Mouse (Mus musculus): ENCODE results near the gene Lurap1l.
A peak's percentile ranks its signal among the peaks of the same experiment; 100 is the strongest.
"Not testable (repeated sequence)": the region's sequence is repeated elsewhere in the genome, so short reads cannot be mapped to it uniquely, and the experiment has no call there.

Lurap1l gene

GRCm38 (mm10) chr4:80910481-80910870 lies at the start of gene Lurap1l:
Lurap1l (plus strand) TSS chr4:80910646.
- peak; percentile 81 for DNase-seq

DNA sequence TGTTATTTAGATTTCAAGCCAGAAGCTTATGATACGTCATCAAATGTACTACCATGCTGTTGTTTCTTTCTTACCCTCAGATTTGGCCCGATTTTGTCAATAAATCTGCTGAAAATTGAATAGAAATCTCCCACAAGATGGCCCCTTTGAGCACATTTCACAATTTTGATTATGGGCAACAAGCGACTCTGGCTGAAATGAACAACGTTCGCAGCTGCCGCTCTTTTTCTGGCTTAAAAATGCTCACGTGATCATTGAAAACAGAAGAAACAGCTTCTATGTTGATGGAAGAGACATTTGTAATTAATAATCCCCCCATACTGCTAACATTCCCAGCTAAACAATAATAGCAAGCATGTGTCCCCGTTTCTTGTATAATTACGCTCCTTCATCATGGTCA lies 47.5 kb upstream of the Lurap1l start:
- no peak for DNase-seq

- DNase-seq, result no peak
Measured at GRCm38 (mm10) chr4:80863906-80864305, 46.5 kb upstream of the Lurap1l start.

- DNase-seq, result peak; percentile 82
Measured at GRCm38 (mm10) chr4:80864511-80864922, 45.9 kb upstream of the Lurap1l start.

GRCm38 (mm10) chr4:80866065-80866464 lies 44.4 kb upstream of the Lurap1l start:
- peak; percentile 62 for DNase-seq

- no peak for DNase-seq
Measured at GRCm38 (mm10) chr4:80869598-80869997, 40.8 kb upstream of the Lurap1l start.

GRCm38 (mm10) chr4:80872847-80873644 lies 37.4 kb upstream of the Lurap1l start:
- DNase-seq, result peak; percentile 82

DNA sequence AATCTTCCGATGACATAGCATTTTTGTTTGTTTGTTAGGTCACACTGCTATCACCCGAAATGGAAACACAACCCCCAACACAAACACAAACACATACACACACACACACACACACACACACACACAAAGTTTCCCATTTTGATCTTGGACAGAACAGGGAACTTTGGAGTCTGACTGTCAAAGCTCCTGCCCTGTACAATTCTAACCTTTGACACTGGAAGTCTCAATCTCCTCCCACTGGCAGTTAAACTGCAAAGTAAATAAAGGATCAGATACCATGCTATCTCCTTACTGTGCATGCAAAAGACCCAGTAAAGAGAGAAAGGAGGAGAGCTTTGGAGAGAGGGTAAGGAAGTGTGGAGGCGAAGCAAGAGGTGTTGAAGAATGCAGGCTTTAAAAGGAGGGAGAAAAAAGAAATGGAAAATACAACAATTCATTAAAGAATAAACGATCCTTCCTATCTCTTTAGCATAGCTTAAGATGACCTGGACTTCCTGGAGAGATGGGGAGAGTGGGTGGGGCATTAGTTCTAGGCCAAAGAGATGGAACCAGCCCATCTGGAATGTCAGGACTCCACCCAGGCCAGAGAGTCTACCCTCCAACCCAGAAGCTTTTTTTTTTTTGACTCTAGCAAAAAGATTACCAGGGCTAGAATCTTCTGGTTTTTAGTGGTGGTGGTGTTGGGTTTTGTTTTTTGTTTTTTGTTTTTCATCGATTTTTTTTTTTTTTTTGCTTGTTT lies 36.2 kb upstream of the Lurap1l start:
- DNase-seq, result no peak

DNA sequence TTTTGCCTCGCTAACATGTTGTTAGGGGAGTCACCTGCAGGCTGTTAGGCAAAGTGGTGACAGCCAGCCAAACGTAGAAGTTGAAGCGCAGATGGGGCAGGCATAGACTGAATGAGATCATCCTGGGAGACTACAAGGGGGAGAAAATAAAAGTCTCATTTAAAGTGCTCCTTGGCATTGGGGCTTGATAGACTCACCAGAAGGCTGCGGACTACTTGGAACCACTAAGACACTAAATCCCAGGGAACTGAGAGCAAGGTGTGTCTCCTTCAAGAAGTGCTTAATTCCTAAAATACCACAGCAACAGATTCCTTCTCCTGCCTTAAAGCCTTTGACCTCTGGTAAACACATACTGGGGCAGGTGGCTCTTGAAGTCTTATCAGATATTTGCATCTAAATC lies 35.4 kb upstream of the Lurap1l start:
- no peak for DNase-seq

DNA sequence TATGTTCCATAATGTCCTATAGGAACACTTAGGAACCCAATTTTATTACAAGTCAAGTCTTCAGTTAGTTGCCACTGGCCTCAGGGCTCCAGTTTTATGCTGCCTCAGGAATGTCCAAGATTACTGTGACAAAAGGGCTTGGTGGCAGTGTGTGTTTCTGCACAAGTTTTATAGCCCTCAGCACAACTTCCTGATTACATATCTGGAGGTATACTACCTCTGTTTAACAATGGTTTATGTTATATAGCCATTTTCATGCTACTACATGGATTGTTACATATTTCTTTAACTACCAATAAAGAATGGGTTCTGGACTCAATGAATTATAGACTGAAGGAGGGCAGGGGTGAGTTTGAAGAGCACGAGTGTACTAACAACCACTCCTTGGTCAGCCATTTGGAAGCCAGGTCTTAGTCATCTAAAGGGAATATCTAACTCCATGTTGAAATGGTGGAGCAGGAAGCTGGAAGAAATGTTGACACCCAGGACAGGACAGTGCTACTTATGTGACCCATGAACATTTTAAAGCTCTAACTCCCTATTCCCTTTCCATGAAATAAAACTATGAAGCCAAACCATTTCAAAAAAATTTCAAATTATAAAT lies 28.3 kb upstream of the Lurap1l start:
- no peak for DNase-seq

GRCm38 (mm10) chr4:80886631-80887030 lies 23.8 kb upstream of the Lurap1l start:
- no peak for DNase-seq

DNA sequence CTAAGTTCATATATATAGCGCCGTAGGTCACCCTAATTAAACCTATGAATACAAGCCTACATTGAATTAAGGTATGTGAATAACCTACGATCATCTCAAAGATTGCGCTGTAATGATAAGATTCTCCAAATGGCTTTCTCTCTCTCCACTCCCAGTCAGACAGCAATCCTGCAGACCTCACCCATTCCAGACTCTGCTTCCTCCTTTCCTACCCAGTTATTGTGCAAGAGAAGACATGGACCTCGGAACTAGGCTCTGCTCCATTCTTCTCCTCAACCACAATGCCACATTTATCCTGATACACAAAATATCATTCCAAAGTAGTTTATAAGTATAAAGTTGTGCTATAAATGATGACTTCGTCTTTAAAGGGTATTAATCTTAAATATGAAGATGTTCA lies 19.4 kb upstream of the Lurap1l start:
- no peak for DNase-seq

- DNase-seq, result peak; percentile 24
Measured at GRCm38 (mm10) chr4:80895278-80895894, 15.1 kb upstream of the Lurap1l start.

- peak; percentile 72 for DNase-seq
Measured at GRCm38 (mm10) chr4:80906726-80907125, 3.7 kb upstream of the Lurap1l start.

DNA sequence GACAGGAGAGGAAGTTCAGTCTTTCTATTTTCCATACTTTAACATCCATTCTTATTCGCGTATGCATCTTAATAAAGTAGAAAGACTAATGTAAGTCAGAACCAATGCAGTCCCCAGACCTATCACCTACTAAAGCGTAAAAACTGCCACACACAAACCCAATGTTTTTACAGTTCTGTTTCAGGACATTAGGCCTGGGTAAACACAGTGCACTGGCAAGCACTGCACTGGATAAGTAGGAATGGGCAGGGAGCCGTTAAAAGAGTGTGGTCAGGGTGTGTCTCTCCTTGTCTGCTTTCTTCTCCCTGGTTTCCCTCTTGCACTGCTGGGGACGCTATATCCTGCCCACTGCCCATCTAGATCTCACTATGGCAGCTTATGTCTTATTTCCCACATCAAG lies 2.5 kb upstream of the Lurap1l start:
- DNase-seq, result no peak

DNA sequence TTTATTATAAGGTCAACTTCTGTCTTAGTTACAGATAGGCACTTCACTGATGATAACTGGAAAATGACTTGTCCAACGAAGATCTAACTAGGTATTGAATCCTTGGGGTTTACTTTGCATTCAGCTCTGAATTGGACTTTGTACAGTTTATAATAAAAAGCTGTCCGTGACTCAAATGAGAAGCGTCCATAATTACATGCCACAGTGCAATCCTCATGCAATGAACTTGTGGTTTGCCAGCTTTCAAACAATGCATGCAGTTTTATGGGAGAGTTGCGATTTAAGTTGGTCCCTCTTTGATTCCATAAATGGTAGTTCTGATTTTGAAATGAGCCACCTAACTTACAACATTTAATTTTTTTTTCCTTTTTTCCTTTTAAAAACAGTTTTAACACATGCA lies 1.5 kb upstream of the Lurap1l start:
- DNase-seq, result no peak

DNA sequence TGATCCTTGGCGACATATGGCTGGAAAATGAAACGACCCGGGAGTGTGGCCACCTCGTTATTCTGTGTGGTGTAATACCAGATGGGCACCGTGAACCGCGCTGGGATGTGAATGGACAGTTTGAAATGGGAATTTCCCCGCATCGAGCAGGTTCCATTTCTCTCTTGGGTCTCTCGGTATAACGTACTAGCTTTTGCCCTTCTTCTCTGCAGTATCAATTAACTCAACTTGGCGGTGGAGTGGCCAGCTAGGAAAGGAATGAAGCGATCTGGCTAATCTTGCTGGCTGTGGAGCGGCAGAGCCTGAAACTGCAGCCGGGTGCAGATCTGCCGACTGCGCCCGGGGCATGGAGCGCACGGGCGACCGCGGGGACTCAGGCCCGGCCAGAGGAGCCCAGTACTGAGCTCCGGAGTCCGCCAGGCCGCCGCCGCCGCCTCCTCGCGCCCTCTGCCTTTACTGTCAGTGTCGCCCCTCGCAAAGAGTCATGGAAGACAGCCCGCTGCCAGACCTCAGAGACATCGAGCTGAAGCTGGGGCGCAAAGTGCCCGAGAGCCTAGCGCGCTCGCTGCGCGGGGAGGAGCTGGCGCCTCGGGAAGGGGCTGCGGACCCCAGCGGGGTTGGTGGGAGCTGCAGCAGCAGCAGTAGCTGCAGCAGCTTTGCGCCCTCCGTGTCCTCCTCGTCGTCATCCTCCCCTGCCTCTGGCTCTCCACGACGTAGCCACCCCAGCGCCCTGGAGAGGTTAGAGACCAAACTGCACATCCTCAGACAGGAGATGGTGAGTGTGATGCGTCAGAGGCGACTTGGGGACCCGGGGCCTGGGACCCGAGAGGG lies 640 bp downstream of the Lurap1l start:
- peak; percentile 85 for DNase-seq

DNA sequence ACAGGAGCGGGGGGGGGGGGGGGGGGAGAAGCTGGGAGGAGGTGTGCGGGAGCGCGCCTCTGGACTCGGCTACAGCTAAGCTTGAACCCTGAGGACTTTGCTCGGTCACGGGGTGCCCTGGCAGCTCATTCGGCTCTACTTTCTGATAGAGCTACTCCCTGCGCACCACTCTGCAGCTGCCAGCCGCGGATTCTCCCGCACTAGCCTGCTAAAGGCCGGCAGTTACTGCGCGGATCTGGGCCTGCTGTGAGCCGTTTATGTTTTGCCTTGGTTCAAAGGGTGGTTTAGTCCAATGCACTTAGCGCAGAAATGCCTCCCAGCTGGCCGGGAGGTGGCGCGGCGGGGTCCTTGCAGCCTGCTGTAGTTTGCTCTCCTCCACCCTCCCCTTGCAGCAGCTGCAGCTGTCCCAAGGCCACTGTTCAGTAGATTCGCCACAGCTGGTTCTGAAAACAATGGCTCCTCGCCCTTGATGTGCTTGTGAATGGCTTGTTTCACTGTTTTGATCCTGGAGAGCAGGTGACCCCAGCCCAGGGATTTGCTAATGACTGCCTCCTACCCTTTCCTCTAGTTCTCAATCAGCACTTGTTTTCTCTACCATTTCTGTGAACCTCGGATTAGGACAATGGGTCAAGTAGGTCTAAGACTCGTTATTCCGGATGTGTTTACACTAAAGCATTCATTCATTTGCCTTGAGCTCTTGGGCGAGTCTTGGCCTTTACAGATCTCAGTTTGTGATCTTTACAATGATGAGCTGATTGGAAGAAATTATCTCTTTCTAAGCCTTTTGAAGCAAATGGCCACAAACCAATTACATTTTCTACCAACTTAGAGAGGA lies 1.5 kb downstream of the Lurap1l start:
- DNase-seq, result peak; percentile 94

- no peak for DNase-seq
Measured at GRCm38 (mm10) chr4:80915211-80915610, 4.8 kb downstream of the Lurap1l start.

- peak; percentile 25 for DNase-seq
Measured at GRCm38 (mm10) chr4:80916695-80917094, 6.2 kb downstream of the Lurap1l start.

GRCm38 (mm10) chr4:80917128-80917527 lies 6.7 kb downstream of the Lurap1l start:
- DNase-seq, result not testable (repeated sequence)

All from retina, postnatal 1 day (tissue).